Mouse (Mus musculus): Measurements from ENCODE around the gene Nhs.
"Not testable (repeated sequence)": the region's sequence is repeated elsewhere in the genome, so short reads cannot be mapped to it uniquely, and the experiment has no call there.

Gene Nhs

GRCm38 (mm10) chrX:161943098-161943680, 216.3 kb downstream of the Nhs start:
- no peak for DNase-seq (ENCODE audit: low spot score)

GRCm38 (mm10) chrX:161940696-161941095, 218.8 kb downstream of the Nhs start:
- no peak for DNase-seq (ENCODE audit: low spot score)

- no peak for DNase-seq (ENCODE audit: low spot score)
These were observed 232.9 kb downstream of the Nhs start for GRCm38 (mm10) chrX:161926683-161927053.

GRCm38 (mm10) chrX:161925973-161926682, 233.4 kb downstream of the Nhs start:
- no peak for DNase-seq (ENCODE audit: low spot score)

GRCm38 (mm10) chrX:161922655-161923054, 236.9 kb downstream of the Nhs start:
- DNase-seq (ENCODE audit: low spot score) = no peak

GRCm38 (mm10) chrX:161921581-161921980, 237.9 kb downstream of the Nhs start:
- no peak for DNase-seq (ENCODE audit: low spot score)

- DNase-seq (ENCODE audit: low spot score) = no peak
These were observed 249.6 kb downstream of the Nhs start for GRCm38 (mm10) chrX:161909963-161910362.

GRCm38 (mm10) chrX:161908652-161909403, 250.7 kb downstream of the Nhs start:
- DNase-seq (ENCODE audit: low spot score) = no peak

GRCm38 (mm10) chrX:161907595-161908592, 251.6 kb downstream of the Nhs start:
- DNase-seq (ENCODE audit: low spot score) = no peak

GRCm38 (mm10) chrX:161894442-161894841, 265.1 kb downstream of the Nhs start:
- DNase-seq (ENCODE audit: low spot score) = no peak

GRCm38 (mm10) chrX:161883661-161884060, 275.9 kb downstream of the Nhs start:
- DNase-seq (ENCODE audit: low spot score) = no peak

GRCm38 (mm10) chrX:161877123-161877522, 282.4 kb downstream of the Nhs start:
- no peak for DNase-seq (ENCODE audit: low spot score)

GRCm38 (mm10) chrX:161873511-161873910, 286.0 kb downstream of the Nhs start:
- no peak for DNase-seq (ENCODE audit: low spot score)

- no peak for DNase-seq (ENCODE audit: low spot score)
These were observed 288.2 kb downstream of the Nhs start for GRCm38 (mm10) chrX:161871306-161871705.

- DNase-seq (ENCODE audit: low spot score) = no peak
These were observed 303.9 kb downstream of the Nhs start for GRCm38 (mm10) chrX:161855630-161856029.

GRCm38 (mm10) chrX:161853626-161854312, 305.8 kb downstream of the Nhs start:
- DNase-seq (ENCODE audit: low spot score) = no peak

- not testable (repeated sequence) for DNase-seq (ENCODE audit: low spot score)
These were observed 333.3 kb downstream of the Nhs start for GRCm38 (mm10) chrX:161826186-161826585.

GRCm38 (mm10) chrX:161790182-161790581, 369.3 kb downstream of the Nhs start:
- no peak for DNase-seq (ENCODE audit: low spot score)

Measured in ovary, adult 18-20 months (tissue).